Mouse (Mus musculus) G1E (cell line): Measurements from ENCODE around the gene Fkbp8.

Experiments
- CTCF ChIP-seq: IDR thresholded peaks from 2 replicates; pipeline ENCODE4 v1.5.1; 2012; ENCODE audit warnings: low read depth, low read length, inconsistent platforms, mixed read lengths
- GATA1 ChIP-seq: IDR thresholded peaks from 2 replicates; pipeline ENCODE4 v1.6.1; 2012; ENCODE audit warnings: borderline replicate concordance, low read length, inconsistent platforms, mixed read lengths
- TAL1 ChIP-seq: conservative IDR thresholded peaks from 2 replicates; pipeline ENCODE4 v1.6.1; 2012; ENCODE audit warnings: low read depth, low read length, inconsistent platforms, mixed read lengths

DNA sequence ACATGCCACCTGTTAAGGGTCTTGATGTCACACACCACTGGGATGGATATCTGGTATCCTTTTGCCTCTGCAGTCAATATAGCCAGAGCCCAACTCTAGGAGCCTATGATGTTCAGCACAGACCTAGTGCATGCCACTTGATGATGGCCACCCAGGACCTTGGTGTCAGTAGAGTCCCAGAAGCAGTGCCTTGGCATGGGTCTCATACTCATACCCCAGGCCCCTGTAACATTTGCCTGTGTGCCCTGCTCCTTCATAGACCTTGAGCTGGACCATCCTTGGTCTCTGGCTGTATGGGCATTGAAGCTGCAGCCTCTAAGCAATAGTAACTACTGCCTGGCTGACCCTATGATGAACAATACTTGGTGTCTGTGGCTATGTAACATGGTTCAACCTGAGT lies 46.8 kb downstream of the Fkbp8 start:
- TF ChIP-seq CTCF (no peak), TAL1 (no peak), GATA1 (no peak)
